Mouse (Mus musculus): ENCODE measurements around the gene Gm9.
"Not testable (repeated sequence)": the region's sequence is repeated elsewhere in the genome, so short reads cannot be mapped to it uniquely, and the experiment has no call there.

Gene Gm9

DNA sequence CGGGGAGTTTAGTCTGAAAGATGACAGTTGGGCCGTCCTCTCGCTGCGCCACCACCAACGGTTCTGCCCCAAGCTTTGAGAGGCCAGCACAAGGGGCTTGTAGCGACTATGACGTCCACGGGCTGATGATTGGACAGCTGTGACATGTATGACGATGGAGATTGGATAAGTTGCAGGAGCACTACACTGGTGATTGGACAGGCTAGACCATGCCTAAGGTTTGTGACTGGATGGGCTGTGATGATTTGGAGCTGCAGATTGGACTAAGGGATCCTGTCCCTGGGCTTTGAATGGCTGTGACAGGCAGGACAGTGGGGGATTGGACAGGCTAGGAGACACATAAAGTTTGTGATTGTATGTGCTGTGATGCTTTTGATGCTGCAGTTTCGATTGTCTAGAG lies at the start of gene Gm9:
Gene Gm9 (minus strand): TSS at position 101 of the 400 bp plus-strand sequence.
- no peak for DNase-seq (ENCODE audit: extremely low spot score, low spot score)

- DNase-seq (ENCODE audit: extremely low spot score, low spot score), result not testable (repeated sequence)
Observed at GRCm38 (mm10) chrX:37249619-37250018, 38.8 kb upstream of the Gm9 start, which contains the start of gene Rhox3a. TSS of gene Rhox3a (plus strand) at chrX:37249919.

DNA sequence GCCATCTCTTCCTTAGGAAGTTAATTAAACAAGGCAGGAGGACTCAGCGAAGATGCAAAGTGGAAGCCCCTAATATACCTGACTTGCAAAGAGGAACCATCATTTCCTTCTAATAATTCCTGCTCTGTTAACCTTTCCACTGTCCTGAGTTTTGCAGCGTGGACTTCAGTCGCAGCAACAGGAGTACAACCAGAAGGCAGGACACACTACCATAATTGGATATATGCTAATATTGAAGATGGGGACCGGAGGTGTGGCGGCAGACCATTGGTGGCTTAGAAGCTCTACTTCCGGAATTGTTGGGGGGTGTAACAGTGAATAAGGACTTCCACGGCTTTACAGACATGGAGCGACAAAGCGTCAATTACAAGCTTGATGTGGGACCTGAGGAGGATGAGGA lies 33.8 kb upstream of the Gm9 start, which contains the start of gene Rhox2a:
Gene Rhox2a (plus strand): TSS at position 301 of the 400 bp plus-strand sequence.
- DNase-seq (ENCODE audit: extremely low spot score, low spot score), result not testable (repeated sequence)

- not testable (repeated sequence) for DNase-seq (ENCODE audit: extremely low spot score, low spot score)
Observed at GRCm38 (mm10) chrX:37222158-37222557, 11.3 kb upstream of the Gm9 start, which contains the start of gene Rhox1. TSS of gene Rhox1 (minus strand) at chrX:37222258.

DNA sequence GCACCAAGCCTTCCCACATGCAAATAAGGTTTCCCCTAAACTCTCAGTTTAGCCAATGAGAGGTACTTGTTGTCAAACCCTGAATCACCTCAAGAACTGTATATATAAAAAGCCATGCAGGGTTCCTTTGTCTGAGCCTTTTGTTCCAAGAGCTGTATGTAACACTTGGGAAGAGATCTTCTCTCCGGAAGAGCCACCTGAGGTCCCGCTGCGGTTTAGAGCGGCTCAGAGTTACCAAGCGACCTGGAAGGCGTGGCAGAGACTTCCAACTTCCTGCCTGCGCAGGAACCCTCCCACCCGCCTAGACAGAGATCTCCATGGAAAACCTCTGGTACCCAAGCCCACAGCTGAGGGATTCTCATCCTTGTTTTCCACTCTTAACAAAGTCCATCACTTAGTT lies 12.2 kb downstream of the Gm9 start:
- DNase-seq (ENCODE audit: extremely low spot score, low spot score), result no peak

- no peak for DNase-seq (ENCODE audit: extremely low spot score, low spot score)
Observed at GRCm38 (mm10) chrX:37191744-37192379, 19.0 kb downstream of the Gm9 start.

DNA sequence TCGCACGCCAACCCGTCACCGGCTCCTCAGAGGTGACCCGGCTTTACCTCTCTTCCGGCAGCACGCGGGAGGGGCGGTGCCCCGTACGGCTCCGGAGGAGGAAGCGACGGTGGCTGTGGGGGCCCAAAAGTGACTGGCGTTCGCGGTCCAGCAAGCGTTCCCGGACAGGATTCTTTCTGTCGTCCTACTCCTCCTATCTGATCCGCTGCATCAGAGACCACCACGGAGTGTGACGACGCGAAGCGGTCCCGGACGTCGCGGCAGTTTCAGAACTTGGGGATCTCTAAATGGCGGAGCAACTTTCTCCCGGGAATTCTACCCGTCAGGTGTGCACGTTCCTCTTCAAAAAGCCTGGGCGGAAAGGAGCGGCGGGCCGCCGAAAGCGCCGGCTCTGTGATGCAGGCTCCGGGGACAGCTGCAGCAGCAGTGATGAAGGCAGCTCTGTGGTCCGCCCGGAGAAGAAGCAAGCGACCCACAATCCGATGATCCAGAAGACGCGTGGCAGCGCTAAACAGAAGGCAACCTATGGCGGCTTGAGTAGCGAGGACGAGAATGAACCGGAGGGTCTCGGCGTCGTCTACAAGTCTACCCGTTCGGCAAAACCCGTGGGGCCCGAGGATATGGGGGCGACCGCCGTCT lies 19.6 kb downstream of the Gm9 start, which contains the start of the genes Ndufa1 and Rnf113a1:
Gene Ndufa1 (minus strand): TSS at position 59 of the 639 bp plus-strand sequence.
Gene Rnf113a1 (plus strand): TSS at position 141 of the 639 bp plus-strand sequence.
- DNase-seq (ENCODE audit: extremely low spot score, low spot score), result peak; percentile 74

DNA sequence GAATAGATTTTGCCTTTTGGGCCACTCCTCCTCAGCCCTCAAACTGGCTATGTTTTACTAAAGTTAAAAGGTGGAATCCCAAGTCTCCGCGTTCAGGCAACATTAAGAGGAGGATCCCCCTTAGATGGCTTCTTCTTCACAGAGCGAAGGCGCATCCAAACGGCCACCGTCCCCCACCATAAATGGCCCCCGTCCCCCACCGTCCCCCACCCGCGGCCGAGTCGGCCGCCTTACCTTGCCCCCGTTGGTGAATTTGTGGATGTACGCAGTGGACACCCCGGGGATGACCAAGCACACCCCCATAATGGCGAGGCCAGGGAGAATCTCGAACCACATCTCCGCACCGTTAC lies 20.1 kb downstream of the Gm9 start:
- no peak for DNase-seq (ENCODE audit: extremely low spot score, low spot score)

GRCm38 (mm10) chrX:37184401-37184800 lies 26.4 kb downstream of the Gm9 start:
- DNase-seq (ENCODE audit: extremely low spot score, low spot score), result not testable (repeated sequence)

- DNase-seq (ENCODE audit: extremely low spot score, low spot score), result no peak
Observed at GRCm38 (mm10) chrX:37168742-37169141, 42.1 kb downstream of the Gm9 start, which contains the start of gene Akap14. TSS of gene Akap14 (minus strand) at chrX:37168842.

- DNase-seq (ENCODE audit: extremely low spot score, low spot score), result no peak
Observed at GRCm38 (mm10) chrX:37167085-37167484, 43.8 kb downstream of the Gm9 start.

GRCm38 (mm10) chrX:37163115-37163514 lies 47.7 kb downstream of the Gm9 start:
- DNase-seq (ENCODE audit: extremely low spot score, low spot score), result no peak

DNA sequence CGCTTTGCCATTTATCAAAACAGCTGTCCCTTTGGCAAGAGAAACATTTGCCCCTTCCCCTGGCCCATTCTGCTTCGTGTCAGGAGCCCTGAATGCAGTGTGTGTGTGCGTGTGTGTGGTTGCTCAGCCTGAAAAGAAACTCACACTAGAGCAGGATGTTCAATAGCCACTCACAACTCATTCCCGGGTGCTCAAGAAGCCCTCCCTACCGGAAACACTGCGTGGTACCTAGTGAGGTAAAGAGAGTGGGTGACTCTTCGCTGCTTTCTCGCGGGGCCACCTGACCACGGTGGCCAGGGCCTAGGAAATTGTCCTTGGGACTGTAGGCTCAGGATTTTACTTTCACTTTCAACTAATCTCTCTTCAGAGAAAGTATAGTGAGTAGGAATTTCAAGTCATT lies 49.7 kb downstream of the Gm9 start:
- no peak for DNase-seq (ENCODE audit: extremely low spot score, low spot score)

Data from neural tube, embryonic 10.5 days (tissue).